Mouse (Mus musculus) embryonic fibroblast, embryonic 13.5 days (primary cell): ENCODE measurements around the gene Fes.

Experiments
- CTCF ChIP-seq: IDR thresholded peaks from 2 replicates; pipeline ENCODE4 v1.5.1; 2011; ENCODE audit warnings: mild to moderate bottlenecking, control low read depth, low read length, moderate library complexity, borderline replicate concordance; ENCODE audit not compliant: insufficient read depth
- POLR2A ChIP-seq: IDR thresholded peaks from 2 replicates; pipeline ENCODE4 v1.6.1; 2011; ENCODE audit warnings: low read depth, mild to moderate bottlenecking, control low read depth, low read length, moderate library complexity

DNA sequence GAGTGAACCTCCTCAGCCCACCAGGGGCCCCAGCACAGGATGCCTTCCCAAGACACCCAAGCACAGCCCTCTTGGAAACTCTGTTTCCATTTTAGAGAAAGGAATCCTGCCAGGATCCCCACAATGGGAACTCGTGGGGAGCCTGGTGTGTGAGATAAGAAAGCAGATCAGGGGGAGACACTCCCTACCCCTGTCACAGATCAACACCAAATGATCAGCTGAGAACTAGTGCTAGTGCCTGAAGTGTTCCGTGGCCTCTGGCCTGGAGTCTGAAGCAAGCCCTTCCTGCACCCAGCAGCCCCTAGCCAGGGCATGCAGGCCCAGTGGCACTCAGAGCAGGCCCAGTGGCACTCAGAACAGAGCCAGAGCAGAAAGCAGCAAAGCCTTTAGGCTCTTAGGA, 36.9 kb downstream of the Fes start:
- TF ChIP-seq POLR2A (no peak), CTCF (no peak)
